Mouse (Mus musculus) adrenal gland, postnatal 10 days (tissue): ENCODE measurements around the gene Fam198a. TPM values are rescaled to one million over a fixed set of nuclear protein-coding genes. Genes with fewer than 3 reads are reported as not detected.
"Not testable (repeated sequence)": the region's sequence is repeated elsewhere in the genome, so short reads cannot be mapped to it uniquely, and the experiment has no call there.

ENCODE experiments used
- DNase-seq: peaks from one replicate; pipeline ENCODE4 v3.0.0; 2021; ENCODE audit warnings: mixed read lengths
- total RNA-seq, 2 experiments: library from RNA; stranded (reverse); gene quantifications; 2 replicates each; pipeline ENCODE4 v1.2.3; 2021

Gene Fam198a
- total RNA-seq, 2 experiments from 2014 or later: 3.9 to 5.6 TPM

- no peak for DNase-seq
These were observed 31.9 kb downstream of the Fam198a start for GRCm38 (mm10) chr9:121982665-121983064.

- peak; percentile 89 for DNase-seq
These were observed 32.7 kb downstream of the Fam198a start for GRCm38 (mm10) chr9:121983504-121983903.

- peak; percentile 83 for DNase-seq
These were observed 34.0 kb downstream of the Fam198a start for GRCm38 (mm10) chr9:121984465-121985461.

- no peak for DNase-seq
These were observed 38.1 kb downstream of the Fam198a start for GRCm38 (mm10) chr9:121988910-121989309.

GRCm38 (mm10) chr9:121989536-121989935, 38.7 kb downstream of the Fam198a start:
- no peak for DNase-seq

GRCm38 (mm10) chr9:121991041-121991440, 40.3 kb downstream of the Fam198a start:
- no peak for DNase-seq

GRCm38 (mm10) chr9:121993047-121993446, 42.3 kb downstream of the Fam198a start:
- no peak for DNase-seq

- DNase-seq: no peak
These were observed 44.3 kb downstream of the Fam198a start for GRCm38 (mm10) chr9:121995077-121995476.

- DNase-seq: peak; percentile 91
These were observed 44.8 kb downstream of the Fam198a start for GRCm38 (mm10) chr9:121995508-121996131.

GRCm38 (mm10) chr9:121997010-121997409, 46.2 kb downstream of the Fam198a start, which contains the start of gene Pomgnt2:
Gene Pomgnt2 (minus strand): TSS chr9:121997110.
- no peak for DNase-seq

GRCm38 (mm10) chr9:121997978-121998377, 47.2 kb downstream of the Fam198a start:
- DNase-seq: no peak

- DNase-seq: no peak
These were observed 55.4 kb downstream of the Fam198a start for GRCm38 (mm10) chr9:122006175-122006574.

- peak; percentile 74 for DNase-seq
These were observed 55.8 kb downstream of the Fam198a start for GRCm38 (mm10) chr9:122006609-122007008.

GRCm38 (mm10) chr9:122008876-122009275, 58.1 kb downstream of the Fam198a start:
- no peak for DNase-seq

- DNase-seq: no peak
These were observed 60.0 kb downstream of the Fam198a start for GRCm38 (mm10) chr9:122010751-122011150.

GRCm38 (mm10) chr9:122012816-122013215, 62.0 kb downstream of the Fam198a start:
- no peak for DNase-seq

- no peak for DNase-seq
These were observed 62.8 kb downstream of the Fam198a start for GRCm38 (mm10) chr9:122013629-122014028.

GRCm38 (mm10) chr9:122014241-122014667, 63.5 kb downstream of the Fam198a start:
- DNase-seq: peak; percentile 90

GRCm38 (mm10) chr9:122018079-122018478, 67.3 kb downstream of the Fam198a start:
- no peak for DNase-seq

GRCm38 (mm10) chr9:122018782-122019395, 68.1 kb downstream of the Fam198a start:
- peak; percentile 81 for DNase-seq

GRCm38 (mm10) chr9:122020321-122020720, 69.5 kb downstream of the Fam198a start:
- DNase-seq: no peak

GRCm38 (mm10) chr9:122021171-122021570, 70.4 kb downstream of the Fam198a start:
- not testable (repeated sequence) for DNase-seq

- no peak for DNase-seq
These were observed 70.8 kb downstream of the Fam198a start for GRCm38 (mm10) chr9:122021581-122021980.
